Mouse (Mus musculus) midbrain, embryonic 16.5 days (tissue): ENCODE measurements at regions not wholly inside any gene's neighbourhood (a gene's known extent, or its start where the extent isn't known, plus 50 kb on each side); places are given as distances from the start of the nearest gene placed in this dataset.

ENCODE experiments used
- ATAC-seq: fragments of 200-750 bp; cut with Nextera tagmentation; 2 replicates; pipeline ENCODE4 v1.8.0; 2017; ENCODE audit warnings: moderate TSS enrichment
- H3K27ac ChIP-seq: fragments of 300-500 bp; sonication (generic); 2 replicates; pipeline ENCODE4 v1.5.1; 2014; ENCODE audit warnings: mild to moderate bottlenecking, low read length, mixed read lengths
- H3K27me3 ChIP-seq: fragments of 300-500 bp; sonication (generic); 2 replicates; pipeline ENCODE4 v1.6.1; 2014; ENCODE audit warnings: low read depth, low read length, mixed read lengths; ENCODE audit not compliant: control insufficient read depth, insufficient read depth
- H3K36me3 ChIP-seq: fragments of 300-500 bp; sonication (generic); 2 replicates; pipeline ENCODE4 v1.6.1; 2014; ENCODE audit warnings: mild to moderate bottlenecking, low read length, moderate library complexity, mixed read lengths; ENCODE audit not compliant: control insufficient read depth, insufficient read depth
- H3K4me1 ChIP-seq: fragments of 300-500 bp; sonication (generic); 2 replicates; pipeline ENCODE4 v1.6.1; 2014; ENCODE audit warnings: mild to moderate bottlenecking, low read length, mixed read lengths; ENCODE audit not compliant: control insufficient read depth, insufficient read depth
- H3K4me2 ChIP-seq: fragments of 300-500 bp; sonication (generic); 2 replicates; pipeline ENCODE4 v1.6.1; 2014; ENCODE audit warnings: mild to moderate bottlenecking, low read length, mixed read lengths
- H3K4me3 ChIP-seq: fragments of 300-500 bp; sonication (generic); 2 replicates; pipeline ENCODE4 v1.5.1; 2014; ENCODE audit warnings: low read depth, mild to moderate bottlenecking, low read length, moderate library complexity, mixed read lengths
- H3K9ac ChIP-seq: fragments of 300-500 bp; sonication (generic); 2 replicates; pipeline ENCODE4 v1.6.1; 2014; ENCODE audit warnings: low read depth, low read length, mixed read lengths
- H3K9me3 ChIP-seq: fragments of 300-500 bp; sonication (generic); replicated peaks from 2 replicates; pipeline ENCODE4 v1.6.1; 2014; ENCODE audit warnings: mild to moderate bottlenecking, low read length, mixed read lengths; ENCODE audit not compliant: control insufficient read depth, poor library complexity, severe bottlenecking
- WGBS: fragments of 180-500 bp; shearing (Covaris S2); extraction: QIAGEN DNeasy Blood & Tissue Kit; methylation state at CpG from one replicate; pipeline ENCODE4 v1.1.7; 2014; 5-methylcytosine and 5-hydroxymethylcytosine counted together

DNA sequence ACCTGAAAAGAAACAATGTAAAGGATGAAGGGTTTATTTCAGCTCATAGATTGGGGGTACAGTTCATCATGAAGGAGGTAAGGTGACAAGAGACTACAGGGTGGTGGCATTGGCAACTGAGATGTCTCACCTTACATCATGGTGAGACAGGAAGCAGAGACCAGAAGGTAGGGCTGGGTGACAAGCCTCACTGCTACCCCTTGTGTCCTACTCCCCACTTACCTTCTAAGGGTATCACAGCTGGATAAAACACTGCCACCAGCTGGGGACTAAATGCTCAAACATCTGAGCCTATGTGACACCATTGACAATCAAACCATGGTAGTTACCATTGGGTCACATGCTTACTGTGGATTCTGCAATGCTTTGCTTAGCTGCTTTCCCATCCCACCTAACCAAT, 107.0 kb downstream of the Icos start:
- Histone ChIP-seq H3K27ac (no peak overlapping the region), H3K27me3 (no peaks in the 10 kb centered on the region), H3K4me3 (no peak overlapping the region), H3K4me1 (no peaks in the 10 kb centered on the region), H3K9me3 (no peaks in the 10 kb centered on the region), H3K9ac (no peak overlapping the region), H3K36me3 (no peaks in the 10 kb centered on the region), H3K4me2 (no peak overlapping the region)
- ATAC-seq = no peak

DNA sequence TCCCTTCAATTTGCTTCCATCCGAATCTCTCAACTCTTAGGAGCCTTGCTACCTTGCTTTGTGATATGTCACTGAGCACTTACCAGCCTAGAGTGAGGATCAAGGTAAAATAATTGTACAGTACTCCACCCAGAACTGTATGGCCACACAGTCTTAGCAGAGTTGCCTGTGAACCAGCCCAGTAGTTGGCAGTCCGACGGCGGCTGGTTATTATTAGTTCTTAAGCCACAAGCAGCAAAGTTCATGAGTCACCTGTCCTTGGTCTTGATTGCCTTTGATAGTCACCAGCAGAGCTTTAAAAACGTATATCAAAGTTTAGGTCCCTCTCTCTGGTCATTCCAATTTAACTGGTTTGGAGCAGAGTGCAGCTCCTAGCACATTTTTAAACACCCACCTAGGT, 109.1 kb downstream of the Icos start:
- no peaks in the 10 kb centered on the region for H3K4me1 ChIP-seq
- no peak overlapping the region for H3K4me2 ChIP-seq
- no peak overlapping the region for H3K9ac ChIP-seq
- no peaks in the 10 kb centered on the region for H3K9me3 ChIP-seq
- no peaks in the 10 kb centered on the region for H3K27me3 ChIP-seq
- no peaks in the 10 kb centered on the region for H3K36me3 ChIP-seq
- no peak overlapping the region for H3K27ac ChIP-seq
- H3K4me3 ChIP-seq = no peak overlapping the region
- 85% methylated on average over 5 of the region's 5 CpGs for WGBS
- no peak for ATAC-seq

DNA sequence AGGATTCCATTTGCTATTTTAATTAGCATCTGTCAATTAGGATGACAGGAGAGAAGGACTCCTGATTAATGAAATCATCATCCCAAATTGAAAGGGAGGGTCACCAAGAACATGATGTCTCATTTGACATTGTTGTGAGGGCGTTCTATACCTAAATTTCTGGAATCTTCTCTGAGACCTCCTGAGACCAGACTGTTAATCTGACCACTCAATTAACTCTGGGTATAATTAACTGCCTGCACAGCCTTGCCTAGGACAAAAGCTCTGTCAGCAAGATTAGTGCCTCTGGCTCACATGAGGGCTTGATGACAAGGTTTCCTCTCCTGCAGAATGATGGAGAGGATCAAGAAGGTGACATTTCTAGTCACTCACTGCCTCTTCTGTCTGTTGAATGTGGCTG, 113.1 kb downstream of the Icos start:
- no peak overlapping the region for H3K4me2 ChIP-seq
- H3K36me3 ChIP-seq = no peaks in the 10 kb centered on the region
- H3K9ac ChIP-seq = no peak overlapping the region
- H3K27me3 ChIP-seq = no peaks in the 10 kb centered on the region
- H3K4me3 ChIP-seq = no peak overlapping the region
- H3K9me3 ChIP-seq = no peaks in the 10 kb centered on the region
- no peaks in the 10 kb centered on the region for H3K4me1 ChIP-seq
- ATAC-seq = no peak
- 20% methylated on average over 1 of the region's 1 CpGs for WGBS
- no peak overlapping the region for H3K27ac ChIP-seq

DNA sequence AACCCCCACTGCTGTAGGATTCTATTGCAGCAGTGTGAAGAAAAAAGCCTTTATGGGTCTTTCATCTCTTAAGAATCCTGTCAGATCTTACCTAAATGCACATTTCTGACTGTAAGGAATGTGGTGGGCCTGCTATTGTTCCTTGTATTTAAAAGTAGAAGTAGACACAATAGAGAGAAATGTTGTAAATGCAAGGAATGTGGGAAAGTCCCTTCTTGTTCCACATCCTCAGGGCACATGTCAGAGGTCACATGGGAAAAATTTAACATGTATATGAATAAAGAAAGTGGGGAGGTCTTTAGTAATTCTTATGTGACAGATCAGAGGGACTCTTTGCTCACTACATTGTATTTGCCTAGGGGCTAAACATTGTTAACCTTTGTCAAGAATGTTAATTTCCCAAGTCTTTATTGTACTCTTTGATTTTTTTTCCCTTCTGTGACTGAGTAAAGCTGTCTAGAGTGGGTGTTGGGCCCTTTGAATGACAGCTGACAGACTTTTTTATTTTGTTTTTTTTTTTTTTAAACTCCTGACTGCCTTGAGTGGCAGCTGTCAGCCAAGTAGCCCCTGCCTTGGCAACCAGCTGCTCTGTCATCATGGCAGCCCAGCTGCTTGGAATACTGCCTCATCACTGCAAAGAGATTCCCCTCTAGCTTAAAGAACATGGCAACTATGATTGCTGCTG, 117.9 kb downstream of the Icos start:
- Histone ChIP-seq H3K4me3 (no peak overlapping the region), H3K4me1 (no peaks in the 10 kb centered on the region), H3K27me3 (no peaks in the 10 kb centered on the region), H3K9ac (no peak overlapping the region), H3K4me2 (no peak overlapping the region), H3K36me3 (no peaks in the 10 kb centered on the region), H3K27ac (no peak overlapping the region), H3K9me3 (no peaks in the 10 kb centered on the region)
- ATAC-seq = no peak

DNA sequence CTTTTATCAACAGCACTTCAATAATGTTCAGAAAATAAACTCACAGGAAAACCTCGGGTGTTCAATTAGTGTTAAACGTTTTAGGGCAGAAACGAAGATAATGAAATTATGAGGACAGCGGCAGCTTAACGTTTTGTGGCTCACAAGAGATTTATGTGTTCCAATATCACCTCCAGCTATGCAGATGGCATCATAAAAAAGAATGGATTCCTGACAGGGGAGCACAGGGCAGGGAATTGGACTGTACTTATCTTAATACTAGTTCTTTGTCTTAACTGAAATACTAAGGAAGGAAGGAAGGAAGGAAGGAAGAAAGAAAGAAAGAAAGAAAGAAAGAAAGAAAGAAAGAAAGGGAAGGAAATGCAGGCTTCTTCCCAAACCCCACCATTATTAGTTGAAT, 121.6 kb downstream of the Icos start:
- 60% methylated on average over 5 of the region's 5 CpGs for WGBS
- no peaks in the 10 kb centered on the region for H3K4me1 ChIP-seq
- no peak overlapping the region for H3K4me2 ChIP-seq
- no peaks in the 10 kb centered on the region for H3K27me3 ChIP-seq
- H3K9ac ChIP-seq = no peak overlapping the region
- no peak overlapping the region for H3K27ac ChIP-seq
- no peaks in the 10 kb centered on the region for H3K36me3 ChIP-seq
- ATAC-seq = no peak
- H3K4me3 ChIP-seq = no peak overlapping the region
- H3K9me3 ChIP-seq = no peaks in the 10 kb centered on the region

DNA sequence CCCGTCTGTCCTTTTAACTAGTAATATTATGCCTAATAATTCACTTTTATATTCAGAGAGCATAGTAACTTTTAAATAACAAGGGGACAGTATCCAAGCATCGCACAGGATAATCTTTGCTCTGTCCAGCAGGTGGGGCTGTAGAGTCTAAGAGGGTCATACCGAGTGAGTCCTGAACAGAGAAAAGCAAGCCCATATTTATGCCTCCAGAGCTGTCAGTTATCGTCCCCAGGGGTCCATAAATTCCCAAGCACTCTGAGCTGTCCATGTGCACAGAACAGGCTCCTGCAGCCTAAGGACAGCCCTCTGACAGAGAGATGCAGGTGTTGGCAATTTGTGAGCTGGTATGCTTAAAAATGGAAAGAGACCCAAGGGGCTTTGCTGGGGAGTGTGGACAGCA, 124.0 kb downstream of the Icos start:
- no peak for ATAC-seq
- 73% methylated on average over 4 of the region's 4 CpGs for WGBS
- no peaks in the 10 kb centered on the region for H3K9me3 ChIP-seq
- no peak overlapping the region for H3K27ac ChIP-seq
- H3K4me1 ChIP-seq = no peaks in the 10 kb centered on the region
- H3K27me3 ChIP-seq = no peaks in the 10 kb centered on the region
- no peaks in the 10 kb centered on the region for H3K36me3 ChIP-seq
- no peak overlapping the region for H3K9ac ChIP-seq
- H3K4me2 ChIP-seq = no peak overlapping the region
- H3K4me3 ChIP-seq = no peak overlapping the region

DNA sequence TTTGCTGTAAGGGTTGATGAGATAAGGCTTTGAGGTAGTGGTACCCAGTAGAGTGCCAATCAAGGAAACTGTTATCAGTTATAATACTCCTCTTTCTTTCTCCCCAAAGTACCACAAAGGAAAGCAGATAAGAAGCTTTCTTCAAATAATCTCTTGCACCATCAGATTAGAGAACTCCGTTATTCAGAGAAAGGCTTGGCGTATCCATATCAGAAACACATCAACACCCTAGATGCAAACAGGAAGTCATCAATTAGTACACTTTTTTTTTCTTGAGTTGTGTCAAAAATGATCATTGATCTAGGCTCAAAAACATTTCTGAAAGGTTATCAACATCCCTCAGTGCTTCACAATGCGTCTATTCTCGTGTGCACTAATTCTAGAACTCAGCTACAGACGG, 124.6 kb downstream of the Icos start:
- H3K27me3 ChIP-seq = no peaks in the 10 kb centered on the region
- no peak overlapping the region for H3K27ac ChIP-seq
- H3K9me3 ChIP-seq = no peaks in the 10 kb centered on the region
- WGBS = 73% methylated on average over 5 of the region's 5 CpGs
- ATAC-seq = no peak
- no peak overlapping the region for H3K4me3 ChIP-seq
- H3K4me2 ChIP-seq = no peak overlapping the region
- H3K4me1 ChIP-seq = no peaks in the 10 kb centered on the region
- H3K9ac ChIP-seq = no peak overlapping the region
- H3K36me3 ChIP-seq = no peaks in the 10 kb centered on the region

DNA sequence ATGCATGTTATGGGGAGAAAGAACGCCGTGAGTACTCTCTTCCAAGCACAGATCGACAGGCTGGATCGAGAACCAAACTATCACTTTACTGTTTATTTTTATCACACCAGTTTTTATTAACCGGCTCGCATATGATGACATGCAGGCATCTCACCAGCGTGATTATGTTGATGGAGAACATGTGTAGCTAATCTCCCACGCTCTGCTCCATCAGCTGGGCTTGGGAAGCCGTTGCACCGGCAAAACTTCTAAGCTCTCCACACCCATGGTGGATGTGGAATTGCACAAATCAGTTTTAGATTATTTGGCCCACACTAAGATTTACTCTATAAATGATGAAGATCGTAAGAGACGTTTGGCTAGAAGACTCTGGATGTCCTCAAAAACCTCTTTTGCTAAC, 125.9 kb downstream of the Icos start:
- Histone ChIP-seq H3K4me1 (no peaks in the 10 kb centered on the region), H3K4me2 (no peak overlapping the region), H3K36me3 (no peaks in the 10 kb centered on the region), H3K27me3 (no peaks in the 10 kb centered on the region), H3K4me3 (no peak overlapping the region), H3K9ac (no peak overlapping the region), H3K27ac (no peak overlapping the region), H3K9me3 (no peaks in the 10 kb centered on the region)
- no peak for ATAC-seq
- 94% methylated on average over 12 of the region's 12 CpGs for WGBS

DNA sequence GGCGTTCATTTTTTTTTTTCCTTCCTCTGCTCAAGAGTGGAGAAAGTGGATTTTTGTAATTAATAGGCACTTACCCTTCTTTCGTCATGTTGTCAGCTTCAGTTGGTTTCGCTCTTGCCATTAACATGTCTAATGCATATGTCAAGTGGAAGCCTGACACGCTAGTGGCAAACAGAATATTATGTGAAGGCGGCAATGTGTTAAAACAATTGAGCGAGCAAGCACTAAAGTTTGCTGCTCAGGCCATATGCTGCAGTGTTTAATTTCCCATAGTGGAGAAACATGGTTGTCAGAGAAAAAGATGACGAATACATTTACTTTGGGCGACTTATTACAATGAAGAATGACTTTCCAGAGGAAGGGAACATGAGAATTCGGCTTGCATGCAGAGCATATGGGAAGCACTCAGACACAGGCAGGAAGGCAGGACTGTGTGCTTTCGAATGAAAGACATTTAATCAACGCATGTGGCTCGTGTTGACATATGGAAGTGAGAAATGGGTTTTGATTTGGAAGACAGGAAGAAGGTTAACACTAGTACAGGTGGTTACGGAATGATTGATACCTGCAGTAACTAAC, 134.1 kb downstream of the Icos start:
- no peak overlapping the region for H3K4me3 ChIP-seq
- H3K27me3 ChIP-seq = no peaks in the 10 kb centered on the region
- no peak overlapping the region for H3K9ac ChIP-seq
- no peaks in the 10 kb centered on the region for H3K4me1 ChIP-seq
- no peaks in the 10 kb centered on the region for H3K36me3 ChIP-seq
- no peak overlapping the region for H3K4me2 ChIP-seq
- no peak for ATAC-seq
- H3K9me3 ChIP-seq = no peaks in the 10 kb centered on the region
- H3K27ac ChIP-seq = no peak overlapping the region
- 88% methylated on average over 13 of the region's 13 CpGs for WGBS
